Mouse (Mus musculus): ENCODE data around the gene Elovl3. TPM values are rescaled to one million over a fixed set of nuclear protein-coding genes. Genes with fewer than 3 reads are reported as not detected.
A peak's percentile ranks its signal among the peaks of the same experiment; 100 is the strongest.

Gene Elovl3
- not detected in 2 replicates for polyA plus RNA-seq (2012; ENCODE audit: insufficient read depth, low replicate concordance)

DNA sequence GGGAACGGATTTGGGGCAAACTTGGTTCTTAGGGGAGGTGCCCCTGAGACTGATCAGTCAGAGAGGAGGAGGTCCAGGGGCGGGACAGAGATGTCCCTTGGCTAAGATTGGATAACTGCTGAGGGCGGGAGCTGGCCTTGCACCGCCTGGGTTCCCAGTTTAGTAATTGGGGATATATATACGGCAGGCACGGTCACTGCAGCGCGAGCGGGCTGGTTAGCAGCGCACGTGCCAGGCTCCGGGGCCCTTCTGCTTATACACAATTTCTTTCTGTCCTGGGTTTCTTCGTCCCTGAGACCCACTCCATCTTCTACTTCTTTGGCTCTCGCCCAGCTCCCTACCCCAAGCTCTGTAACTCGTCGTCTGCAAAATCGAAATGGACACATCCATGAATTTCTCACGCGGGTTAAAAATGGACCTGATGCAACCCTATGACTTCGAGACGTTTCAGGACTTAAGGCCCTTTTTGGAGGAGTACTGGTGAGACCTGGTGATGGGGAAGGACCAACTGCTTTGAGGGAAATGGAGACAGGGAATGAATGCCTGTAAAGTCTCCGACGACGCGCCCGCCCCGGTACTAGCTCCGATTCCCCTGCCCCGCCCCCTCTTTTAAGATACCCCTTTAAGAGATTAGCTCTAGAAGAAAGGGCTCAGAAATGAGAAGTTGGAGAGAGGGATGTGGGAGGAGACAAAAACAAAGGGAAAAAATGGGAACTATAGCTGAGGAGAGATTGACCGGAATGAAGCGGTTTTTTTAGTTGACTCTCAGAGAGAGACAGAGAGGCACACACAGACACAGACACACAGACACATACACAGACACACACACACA lies at the start of gene Elovl3:
TSS of gene Elovl3 (plus strand) at position 204 of the 832 bp plus-strand sequence.
- Histone ChIP-seq H3K9me3 (no peaks in the 10 kb centered on the region), H3K27me3 (replicated peaks) (peaks cover 75% of the 10 kb centered on the region), H3K4me1 (peaks cover 35% of the 10 kb centered on the region), H3K4me3 (replicated peaks) (peak within 1 kb of the TSS; percentile 86), H3K36me3 (replicated peaks; ENCODE audit: low read length) (no peaks in the 10 kb centered on the region)
- no peak for TF ChIP-seq FLI1 (IDR thresholded peaks at IDR 0.05; ENCODE audit: low read length)
- no peak for TF ChIP-seq GATA1 (IDR thresholded peaks at IDR 0.05; ENCODE audit: borderline replicate concordance, low read length)

DNA sequence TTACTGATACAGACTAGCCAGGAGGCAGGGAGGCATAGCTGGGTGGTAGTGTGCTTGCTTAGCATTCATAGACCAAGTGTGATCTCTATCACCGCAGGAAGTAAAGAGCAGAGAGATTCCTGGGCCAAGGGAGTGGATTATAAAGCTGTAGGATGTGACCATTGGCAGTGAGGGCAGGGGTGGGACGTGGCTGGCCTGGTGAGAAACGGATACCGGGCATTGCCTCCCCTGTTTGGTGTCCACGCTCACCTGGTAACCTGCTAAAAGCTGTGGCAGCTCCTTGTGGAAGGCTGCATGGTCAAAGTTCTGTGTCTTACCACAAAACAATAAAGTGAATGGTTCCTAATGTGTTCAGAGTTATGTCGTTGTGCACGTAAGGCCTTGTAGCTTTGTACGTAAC lies 46.5 kb upstream of the Elovl3 start:
- Histone ChIP-seq H3K9me3 (no peaks in the 10 kb centered on the region), H3K4me1 (no peaks in the 10 kb centered on the region), H3K27me3 (replicated peaks) (peaks cover 4% of the 10 kb centered on the region), H3K4me3 (replicated peaks) (no peak overlapping the region), H3K36me3 (replicated peaks; ENCODE audit: low read length) (peaks cover 55% of the 10 kb centered on the region)
- TF ChIP-seq FLI1 (IDR thresholded peaks at IDR 0.05; ENCODE audit: low read length): no peak
- no peak for TF ChIP-seq GATA1 (IDR thresholded peaks at IDR 0.05; ENCODE audit: borderline replicate concordance, low read length)

DNA sequence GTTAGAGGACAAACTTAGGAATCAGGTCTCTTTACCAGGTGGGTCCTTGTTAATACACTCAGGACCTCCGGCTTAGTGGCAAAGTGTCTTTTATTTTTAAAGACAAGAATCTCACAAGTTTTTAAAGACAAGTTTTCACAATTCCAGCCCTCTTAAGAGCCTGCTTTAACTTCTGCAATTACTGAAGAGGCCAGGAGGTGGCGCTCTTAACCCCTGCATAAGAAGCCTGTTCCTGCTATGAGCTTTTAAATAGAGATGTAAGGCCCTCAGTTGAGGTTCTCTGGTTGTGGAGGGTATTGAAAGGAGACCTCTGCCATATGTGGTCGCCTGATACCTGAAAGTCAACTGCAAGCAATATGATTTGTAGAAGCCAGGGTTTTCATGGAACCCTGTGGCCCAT lies 45.4 kb upstream of the Elovl3 start:
- Histone ChIP-seq H3K36me3 (replicated peaks; ENCODE audit: low read length) (peaks cover 43% of the 10 kb centered on the region), H3K27me3 (replicated peaks) (peaks cover 4% of the 10 kb centered on the region), H3K4me1 (no peaks in the 10 kb centered on the region), H3K9me3 (no peaks in the 10 kb centered on the region), H3K4me3 (replicated peaks) (no peak overlapping the region)
- no peak for TF ChIP-seq GATA1 (IDR thresholded peaks at IDR 0.05; ENCODE audit: borderline replicate concordance, low read length)
- no peak for TF ChIP-seq FLI1 (IDR thresholded peaks at IDR 0.05; ENCODE audit: low read length)

DNA sequence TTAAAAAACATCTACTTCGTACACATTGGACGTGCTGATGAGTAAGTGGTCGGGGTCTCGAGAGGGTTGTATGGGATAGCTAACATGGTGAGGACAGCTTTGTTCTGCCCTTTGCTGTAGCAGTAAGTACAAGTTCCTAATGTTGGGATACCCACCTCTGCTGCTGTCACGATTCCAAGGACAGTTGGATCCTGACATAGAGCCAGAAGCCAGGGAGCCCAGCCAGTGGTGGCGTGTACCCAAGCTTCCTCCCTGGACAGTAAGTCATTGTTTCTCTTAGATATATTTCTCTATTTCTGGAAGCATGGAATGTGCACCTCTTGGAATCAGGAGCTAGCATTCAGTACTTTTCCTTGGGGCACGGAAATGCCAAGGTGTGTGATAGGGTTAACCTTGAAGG lies 43.8 kb upstream of the Elovl3 start:
- H3K9me3 ChIP-seq: no peaks in the 10 kb centered on the region
- H3K4me3 ChIP-seq (replicated peaks): no peak overlapping the region
- H3K27me3 ChIP-seq (replicated peaks): peaks cover 14% of the 10 kb centered on the region
- H3K36me3 ChIP-seq (replicated peaks; ENCODE audit: low read length): peaks cover 28% of the 10 kb centered on the region
- TF ChIP-seq GATA1 (IDR thresholded peaks at IDR 0.05; ENCODE audit: borderline replicate concordance, low read length) (no peak), FLI1 (IDR thresholded peaks at IDR 0.05; ENCODE audit: low read length) (no peak)
- H3K4me1 ChIP-seq: no peaks in the 10 kb centered on the region

DNA sequence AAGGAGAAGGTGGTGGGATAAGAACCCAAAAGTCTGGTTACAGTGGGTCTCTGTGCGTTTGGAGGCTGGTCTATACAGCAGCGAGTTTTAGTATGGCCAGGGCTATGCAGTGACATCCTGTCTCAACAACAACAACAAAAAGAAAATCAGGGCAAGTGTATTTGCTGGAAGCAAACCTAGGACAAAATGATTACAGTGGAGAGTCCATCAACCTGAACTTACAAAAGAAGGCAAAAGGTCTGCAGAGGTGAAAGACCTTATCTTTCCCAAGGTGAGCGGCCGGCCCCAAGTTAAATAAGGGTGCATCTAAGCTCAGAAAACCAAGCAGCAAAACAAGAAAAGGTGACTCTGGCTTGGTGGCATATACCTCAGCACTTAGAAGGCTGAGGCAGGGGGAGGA lies 40.1 kb upstream of the Elovl3 start:
- peaks cover 6% of the 10 kb centered on the region; the same call in 1 of the 2 replicates for H3K9me3 ChIP-seq
- H3K4me1 ChIP-seq: no peaks in the 10 kb centered on the region
- H3K4me3 ChIP-seq (replicated peaks): no peak overlapping the region
- H3K36me3 ChIP-seq (replicated peaks; ENCODE audit: low read length): no peaks in the 10 kb centered on the region
- H3K27me3 ChIP-seq (replicated peaks): peaks cover 16% of the 10 kb centered on the region
- TF ChIP-seq FLI1 (IDR thresholded peaks at IDR 0.05; ENCODE audit: low read length): no peak
- TF ChIP-seq GATA1 (IDR thresholded peaks at IDR 0.05; ENCODE audit: borderline replicate concordance, low read length): no peak

DNA sequence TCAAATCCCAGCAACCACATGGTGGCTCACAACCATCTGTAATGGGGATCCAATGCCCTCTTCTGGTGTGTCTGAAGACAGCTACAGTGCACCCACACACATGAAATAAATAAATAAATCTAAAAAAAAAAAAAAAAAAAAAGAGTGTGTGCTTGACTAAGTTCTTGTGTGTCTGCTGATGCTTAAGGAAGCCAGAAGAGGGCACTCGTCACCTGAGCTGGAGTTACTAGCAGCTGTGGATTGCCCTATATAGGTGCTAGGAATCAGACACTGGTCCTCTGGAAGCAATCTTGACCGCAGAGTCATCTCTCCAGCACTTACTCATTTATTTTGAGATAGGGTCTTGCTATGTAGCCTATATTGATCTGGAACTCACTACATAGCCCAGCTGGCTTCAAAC lies 37.6 kb upstream of the Elovl3 start:
- H3K4me3 ChIP-seq (replicated peaks): no peak overlapping the region
- peaks cover 3% of the 10 kb centered on the region; the same call in 1 of the 2 replicates for H3K4me1 ChIP-seq
- H3K27me3 ChIP-seq (replicated peaks): peaks cover 16% of the 10 kb centered on the region
- H3K36me3 ChIP-seq (replicated peaks; ENCODE audit: low read length): no peaks in the 10 kb centered on the region
- TF ChIP-seq GATA1 (IDR thresholded peaks at IDR 0.05; ENCODE audit: borderline replicate concordance, low read length) (no peak), FLI1 (IDR thresholded peaks at IDR 0.05; ENCODE audit: low read length) (no peak)
- peaks cover 9% of the 10 kb centered on the region; the same call in 1 of the 2 replicates for H3K9me3 ChIP-seq

DNA sequence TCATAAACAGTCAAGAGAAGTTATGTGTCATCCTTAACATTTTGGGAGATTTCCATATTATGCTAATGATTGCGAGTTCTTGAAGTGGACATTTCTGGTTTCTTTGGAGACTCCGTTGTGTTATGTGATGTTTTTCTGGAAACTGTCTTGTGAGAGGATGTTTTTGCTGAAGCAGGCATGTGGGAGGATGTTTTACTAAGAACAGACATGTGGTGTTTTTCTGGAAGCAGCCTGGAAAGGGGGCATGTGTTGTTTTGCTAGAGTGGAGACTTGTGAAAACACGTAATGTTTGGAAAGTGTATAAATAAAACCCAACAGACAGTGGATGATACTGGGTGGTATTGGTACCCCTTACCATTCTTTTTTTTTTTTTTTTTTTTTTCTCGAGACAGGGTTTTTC lies 36.4 kb upstream of the Elovl3 start:
- peaks cover 12% of the 10 kb centered on the region for H3K27me3 ChIP-seq (replicated peaks)
- no peak overlapping the region for H3K4me3 ChIP-seq (replicated peaks)
- H3K9me3 ChIP-seq: peaks cover 9% of the 10 kb centered on the region; the same call in 1 of the 2 replicates
- H3K4me1 ChIP-seq: peaks cover 3% of the 10 kb centered on the region; the same call in 1 of the 2 replicates
- no peaks in the 10 kb centered on the region for H3K36me3 ChIP-seq (replicated peaks; ENCODE audit: low read length)
- no peak for TF ChIP-seq FLI1 (IDR thresholded peaks at IDR 0.05; ENCODE audit: low read length)
- no peak for TF ChIP-seq GATA1 (IDR thresholded peaks at IDR 0.05; ENCODE audit: borderline replicate concordance, low read length)

DNA sequence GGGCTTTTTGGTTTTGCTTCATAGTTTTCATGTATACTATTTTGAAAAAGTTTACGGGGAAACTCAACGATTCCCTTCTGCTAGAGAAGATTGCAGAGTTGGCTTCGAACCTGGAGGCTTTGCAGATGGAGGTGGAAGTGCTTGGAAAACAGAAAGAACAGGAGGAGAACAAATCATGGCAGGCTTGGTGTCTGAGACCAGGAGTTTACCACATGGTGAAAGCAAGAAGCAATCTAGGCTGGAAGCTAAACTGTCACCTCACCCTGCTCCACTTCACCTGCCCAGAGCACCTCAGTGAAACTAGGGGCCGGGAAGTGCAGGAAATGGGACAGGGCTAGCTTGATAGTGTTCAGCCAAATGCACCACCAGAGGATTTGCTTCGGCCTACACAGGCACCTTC lies 35.3 kb upstream of the Elovl3 start:
- H3K9me3 ChIP-seq: peaks cover 13% of the 10 kb centered on the region
- H3K4me3 ChIP-seq (replicated peaks): no peak overlapping the region
- TF ChIP-seq FLI1 (IDR thresholded peaks at IDR 0.05; ENCODE audit: low read length) (no peak), GATA1 (IDR thresholded peaks at IDR 0.05; ENCODE audit: borderline replicate concordance, low read length) (no peak)
- H3K27me3 ChIP-seq (replicated peaks): peaks cover 11% of the 10 kb centered on the region
- H3K36me3 ChIP-seq (replicated peaks; ENCODE audit: low read length): no peaks in the 10 kb centered on the region
- H3K4me1 ChIP-seq: peaks cover 3% of the 10 kb centered on the region; the same call in 1 of the 2 replicates

DNA sequence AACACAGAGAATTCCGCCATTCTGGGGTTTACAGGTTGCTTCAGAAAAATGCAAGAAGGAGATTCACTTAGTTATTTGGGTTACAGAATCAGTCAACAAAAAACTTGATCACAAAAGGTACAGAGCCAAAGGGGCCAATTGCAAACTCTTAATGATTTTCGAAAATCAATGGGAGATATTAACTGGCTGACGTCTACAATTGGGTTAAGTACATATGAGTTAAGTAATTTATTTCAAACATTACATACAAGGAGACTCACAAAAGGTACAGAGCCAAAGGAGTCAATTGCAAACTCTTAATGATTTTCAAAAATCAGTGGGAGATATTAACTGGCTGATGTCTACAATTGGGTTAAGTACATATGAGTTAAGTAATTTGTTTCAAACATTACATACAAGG lies 32.1 kb upstream of the Elovl3 start:
- Histone ChIP-seq H3K9me3 (peaks cover 14% of the 10 kb centered on the region), H3K4me1 (peaks cover 3% of the 10 kb centered on the region; the same call in 1 of the 2 replicates), H3K27me3 (replicated peaks) (peaks cover 1% of the 10 kb centered on the region), H3K36me3 (replicated peaks; ENCODE audit: low read length) (no peaks in the 10 kb centered on the region), H3K4me3 (replicated peaks) (no peak overlapping the region)
- TF ChIP-seq FLI1 (IDR thresholded peaks at IDR 0.05; ENCODE audit: low read length): no peak

DNA sequence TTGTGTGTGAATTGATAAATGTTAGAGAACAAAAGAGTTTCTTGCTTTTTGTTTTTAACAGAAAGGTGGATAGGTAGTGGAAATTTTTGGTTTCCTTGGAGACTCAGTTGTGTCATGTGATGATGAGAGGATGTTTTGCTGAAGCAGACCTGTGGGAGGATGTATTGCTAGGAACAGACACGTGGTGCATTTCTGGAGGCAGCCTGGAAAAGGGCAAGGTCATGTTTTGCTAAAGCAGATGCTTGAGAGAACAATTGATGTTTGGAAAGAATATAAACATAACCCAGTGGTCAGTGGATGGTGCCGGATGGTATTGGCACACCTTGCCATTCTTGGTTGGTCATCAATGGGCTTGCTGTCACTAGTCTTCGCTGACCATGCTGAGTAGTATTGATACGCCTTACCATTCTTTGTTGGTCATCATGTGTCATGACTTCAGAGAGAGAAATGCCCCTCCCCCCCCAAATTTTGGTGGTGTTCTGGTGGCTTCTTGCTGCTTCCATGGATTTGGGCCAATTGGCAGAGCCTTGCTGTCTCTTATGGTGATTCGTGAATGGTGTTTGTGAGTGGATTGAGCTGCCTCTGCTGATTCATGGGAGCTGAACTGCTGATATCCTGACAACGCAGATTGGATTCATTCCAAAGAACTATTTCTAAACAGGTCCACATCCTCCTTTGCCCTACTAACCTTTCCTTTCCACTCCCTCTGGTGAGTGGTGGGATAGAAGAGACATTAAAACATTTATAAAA lies 28.1 kb upstream of the Elovl3 start:
- Histone ChIP-seq H3K9me3 (peaks cover 10% of the 10 kb centered on the region), H3K4me1 (peaks cover 9% of the 10 kb centered on the region), H3K27me3 (replicated peaks) (peaks cover 3% of the 10 kb centered on the region), H3K4me3 (replicated peaks) (no peak overlapping the region), H3K36me3 (replicated peaks; ENCODE audit: low read length) (no peaks in the 10 kb centered on the region)
- TF ChIP-seq FLI1 (IDR thresholded peaks at IDR 0.05; ENCODE audit: low read length) (no peak), GATA1 (IDR thresholded peaks at IDR 0.05; ENCODE audit: borderline replicate concordance, low read length) (no peak)

All from megakaryocyte, embryonic 14.5 days (primary cell).